Mouse (Mus musculus) MN1 (cell line): ENCODE results near the gene Ghrhr.

Experiments used
- DNase-seq: peaks from one replicate; pipeline ENCODE4 v3.0.0-alpha.2; 2016; ENCODE audit warnings: low spot score

Gene Ghrhr

GRCm38 (mm10) chr6:55353711-55354445, 22.2 kb upstream of the Ghrhr start:
- DNase-seq, result no peak

GRCm38 (mm10) chr6:55354456-55355117, 21.5 kb upstream of the Ghrhr start:
- DNase-seq, result no peak

- no peak for DNase-seq
Observed at GRCm38 (mm10) chr6:55355575-55355974, 20.5 kb upstream of the Ghrhr start.

DNA sequence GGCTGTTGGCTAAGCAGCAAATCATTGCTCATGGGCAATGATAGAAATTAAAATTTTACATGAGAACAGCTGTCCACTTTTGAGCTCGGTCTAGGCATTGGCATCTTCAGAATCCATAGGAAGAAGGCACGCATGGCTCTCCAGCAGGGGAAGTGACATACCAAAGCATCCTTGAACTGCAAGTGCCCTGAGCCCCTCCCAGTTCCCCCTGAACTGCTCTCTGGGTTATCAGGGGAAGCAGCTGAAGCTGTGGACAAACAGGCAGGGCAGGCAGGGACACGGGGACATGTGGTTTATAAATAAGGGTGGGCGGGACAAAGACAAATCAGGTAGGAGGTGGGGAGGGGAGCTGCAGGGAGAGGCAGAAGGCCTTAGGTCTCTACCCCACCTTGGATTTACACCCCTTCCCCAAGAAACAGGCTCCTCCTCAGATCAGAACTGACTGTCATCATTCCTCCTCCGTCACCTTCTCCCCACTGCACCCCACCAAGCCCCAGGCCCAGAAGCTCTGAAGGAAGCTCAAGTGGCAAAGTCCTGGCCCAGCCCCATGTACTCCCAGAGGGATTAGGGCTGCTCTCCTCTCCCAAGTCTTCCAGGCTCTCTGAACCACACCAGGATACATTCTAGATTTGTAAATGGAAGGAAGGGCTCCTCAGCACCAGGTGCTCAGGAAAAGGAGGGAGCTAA, 19.9 kb upstream of the Ghrhr start:
- DNase-seq, result no peak

GRCm38 (mm10) chr6:55356976-55357635, 19.0 kb upstream of the Ghrhr start:
- no peak for DNase-seq

GRCm38 (mm10) chr6:55357636-55358031, 18.5 kb upstream of the Ghrhr start:
- no peak for DNase-seq

DNA sequence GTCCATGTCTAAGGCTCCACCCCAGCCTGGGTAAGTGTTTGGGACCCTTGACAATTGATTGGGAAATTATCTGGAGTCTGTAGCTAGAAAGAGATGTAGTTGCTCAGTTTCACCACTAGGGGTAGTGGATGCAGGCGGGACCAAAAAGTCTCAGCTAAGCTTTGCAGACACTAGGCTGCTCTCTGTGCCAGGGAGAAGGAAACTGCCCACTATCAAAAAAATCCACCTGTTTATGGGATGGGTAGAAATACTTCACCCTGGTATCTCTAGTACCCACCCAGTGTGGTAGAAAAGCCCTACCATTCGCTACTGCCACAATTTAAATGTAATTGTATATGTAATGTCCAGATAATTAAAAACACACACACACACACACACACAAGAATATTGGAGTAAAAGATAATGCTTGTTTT, 17.4 kb upstream of the Ghrhr start:
- peak; percentile 13 for DNase-seq

GRCm38 (mm10) chr6:55362663-55363062, 13.4 kb upstream of the Ghrhr start:
- DNase-seq, result no peak

- no peak for DNase-seq
Observed at GRCm38 (mm10) chr6:55367126-55367525, 9.0 kb upstream of the Ghrhr start.

- DNase-seq, result no peak
Observed at GRCm38 (mm10) chr6:55370831-55371230, 5.3 kb upstream of the Ghrhr start.

GRCm38 (mm10) chr6:55376511-55376910, 416 bp downstream of the Ghrhr start:
- no peak for DNase-seq

DNA sequence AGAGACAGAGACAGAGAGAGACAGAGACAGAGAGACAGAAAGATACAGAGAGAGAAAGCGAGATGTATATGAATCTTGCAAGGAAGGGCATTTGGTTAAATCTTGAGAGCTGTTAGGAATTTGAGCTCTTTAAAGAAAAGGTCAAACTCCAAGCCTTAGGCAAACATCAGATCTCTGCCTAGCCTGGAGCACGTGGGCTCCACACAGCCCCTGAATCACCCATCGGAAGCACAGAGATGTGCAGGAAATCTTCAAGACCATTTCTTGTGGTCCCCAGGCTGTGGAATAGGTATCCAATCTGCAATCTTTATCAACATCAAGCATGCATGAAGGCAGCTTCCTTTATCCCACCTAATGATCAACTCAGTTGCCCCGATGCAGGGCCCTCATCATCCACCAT, 1.4 kb downstream of the Ghrhr start:
- no peak for DNase-seq

DNA sequence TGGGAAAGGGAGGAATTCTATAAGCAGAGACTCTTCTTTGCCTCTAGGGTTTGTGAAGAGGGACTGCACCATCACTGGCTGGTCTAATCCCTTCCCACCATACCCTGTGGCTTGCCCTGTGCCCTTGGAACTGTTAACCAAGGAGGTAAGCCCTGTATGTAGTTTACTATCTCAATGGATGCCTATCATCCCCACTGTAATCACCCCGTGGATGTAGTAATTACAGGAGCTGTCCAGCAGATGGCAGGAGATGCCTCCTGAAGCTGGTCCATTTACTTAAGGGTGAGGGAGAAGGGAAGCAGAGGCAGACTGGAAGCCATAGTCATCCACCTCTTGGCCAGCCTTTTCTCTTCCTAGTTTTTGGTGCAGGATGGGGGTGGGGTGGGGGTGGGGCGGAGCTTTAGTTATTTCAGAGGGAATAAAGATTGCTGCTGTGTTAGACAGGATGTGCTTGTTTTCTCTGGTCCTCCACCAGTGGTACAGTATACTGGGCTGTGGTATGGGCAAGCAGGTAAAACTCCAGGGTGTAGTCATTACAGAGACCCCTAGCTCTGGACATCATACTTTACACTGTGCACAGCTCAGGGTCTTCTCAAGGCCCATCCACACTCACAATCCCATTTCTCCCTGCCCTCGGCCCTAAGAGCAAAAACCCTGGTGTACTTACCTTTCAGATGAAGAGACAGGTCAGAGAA, 3.7 kb downstream of the Ghrhr start:
- peak; percentile 56 for DNase-seq

GRCm38 (mm10) chr6:55381966-55382365, 5.9 kb downstream of the Ghrhr start:
- DNase-seq, result no peak

GRCm38 (mm10) chr6:55383897-55384296, 7.8 kb downstream of the Ghrhr start:
- DNase-seq, result no peak

- DNase-seq, result no peak
Observed at GRCm38 (mm10) chr6:55384356-55384951, 8.4 kb downstream of the Ghrhr start.

GRCm38 (mm10) chr6:55388546-55389169, 12.6 kb downstream of the Ghrhr start:
- DNase-seq, result no peak

- DNase-seq, result no peak
Observed at GRCm38 (mm10) chr6:55389321-55389720, 13.2 kb downstream of the Ghrhr start.

DNA sequence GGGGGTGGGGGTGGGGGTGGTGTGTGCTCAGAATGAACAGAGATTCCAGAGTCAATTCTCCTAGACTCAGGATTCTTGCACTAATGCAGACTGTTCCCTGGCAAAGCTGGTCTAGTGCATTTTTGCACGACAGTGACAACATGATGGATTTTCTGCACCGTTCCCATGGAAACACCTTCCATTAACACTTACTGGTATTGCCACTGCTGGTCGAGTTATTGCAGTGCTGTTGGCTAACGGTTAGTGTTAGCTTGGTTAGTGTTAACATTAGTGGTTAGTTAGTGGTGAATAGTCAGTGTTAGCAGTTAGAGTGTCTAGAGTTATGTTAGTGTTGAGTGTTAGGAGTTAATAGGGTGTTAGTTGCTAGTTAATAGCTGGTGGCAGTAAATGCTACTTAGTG, 15.7 kb downstream of the Ghrhr start:
- peak; percentile 31 for DNase-seq

DNA sequence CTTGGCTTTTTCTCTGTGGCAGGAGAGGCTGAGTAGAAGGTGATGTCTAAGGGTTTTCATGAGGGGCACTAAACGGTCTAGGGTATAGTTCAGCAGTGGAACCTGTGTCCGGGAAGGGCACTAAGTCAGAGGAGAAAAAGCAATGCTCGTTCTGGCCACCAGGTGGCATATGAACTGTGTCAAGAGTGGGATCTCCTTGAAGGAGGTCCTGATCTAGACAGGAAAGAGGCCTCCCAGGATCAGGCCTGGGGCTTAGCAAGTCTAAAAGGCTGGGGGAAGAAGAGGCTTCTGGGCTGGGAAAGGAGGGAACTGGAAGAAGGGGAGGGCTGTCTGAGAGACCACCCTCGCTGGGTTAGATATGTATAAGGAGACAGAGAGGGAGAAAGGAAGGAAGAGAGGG, 16.4 kb downstream of the Ghrhr start:
- DNase-seq, result peak; percentile 79

DNA sequence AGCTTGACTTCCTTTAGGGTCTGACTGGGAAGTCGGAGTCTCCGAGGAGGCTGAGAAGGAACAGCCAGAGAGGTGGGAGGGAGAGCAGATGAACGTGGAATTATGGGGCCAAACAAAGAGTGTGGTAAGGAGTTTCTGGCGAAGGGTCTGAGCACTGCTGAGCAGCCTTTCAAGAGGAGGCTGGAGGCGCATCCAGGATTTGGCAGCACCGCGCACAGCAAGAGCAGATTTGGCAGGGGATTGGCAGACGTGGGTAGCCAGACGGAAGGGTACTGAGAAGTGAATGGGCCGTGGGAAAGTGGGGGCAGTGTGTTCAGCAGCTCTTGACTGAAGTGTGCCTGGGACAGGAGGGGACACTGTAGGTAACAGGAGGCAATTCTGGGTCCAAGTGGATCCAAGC, 18.8 kb downstream of the Ghrhr start:
- DNase-seq, result no peak
